Mouse (Mus musculus) left cerebral cortex, postnatal 14 days (tissue): ENCODE results near the gene Pilra. TPM values are rescaled to one million over a fixed set of nuclear protein-coding genes. Genes with fewer than 3 reads are reported as not detected.

ENCODE experiments used
- DNase-seq, 2 experiments: peaks; one replicate each; pipeline ENCODE4 v3.0.0; 2021 to 2022; ENCODE audit warnings: low spot score in 2 of 2, mixed read lengths in 1 of 2
- intact Hi-C: fragments of 180-260 bp; cut with DNase I; formaldehyde crosslinking; loops from one replicate; pipeline ENCODE4 v1.15.1; 2025
- total RNA-seq, 2 experiments: library from RNA; stranded (reverse); gene quantifications; 2 replicates each; pipeline ENCODE4 v1.2.3; 2021

Pilra gene
- total RNA-seq, 2 experiments from 2014 or later: 0.53 to 0.72 TPM

DNA sequence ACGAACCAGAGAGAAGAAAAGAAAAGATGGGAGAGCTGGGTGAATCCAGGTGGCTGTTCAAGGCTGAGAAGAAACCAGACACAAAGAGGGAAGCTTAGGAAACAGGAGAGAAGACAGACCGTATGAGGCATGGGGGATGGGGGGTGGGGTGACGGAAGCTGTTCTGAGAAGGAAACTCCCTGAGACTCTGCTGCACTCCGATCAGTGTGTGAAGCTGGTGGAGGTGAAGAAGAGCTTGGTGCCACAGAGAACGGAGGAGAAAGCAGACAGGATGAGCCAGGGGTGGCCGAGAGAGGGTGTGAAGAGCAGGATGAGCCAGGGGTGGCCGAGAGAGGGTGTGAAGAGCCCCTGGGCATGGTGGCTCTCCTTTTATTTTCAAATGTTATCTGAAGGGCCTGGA, 9.7 kb downstream of the Pilra start:
- intact Hi-C loops: no loop called here
- DNase-seq: no peak

DNA sequence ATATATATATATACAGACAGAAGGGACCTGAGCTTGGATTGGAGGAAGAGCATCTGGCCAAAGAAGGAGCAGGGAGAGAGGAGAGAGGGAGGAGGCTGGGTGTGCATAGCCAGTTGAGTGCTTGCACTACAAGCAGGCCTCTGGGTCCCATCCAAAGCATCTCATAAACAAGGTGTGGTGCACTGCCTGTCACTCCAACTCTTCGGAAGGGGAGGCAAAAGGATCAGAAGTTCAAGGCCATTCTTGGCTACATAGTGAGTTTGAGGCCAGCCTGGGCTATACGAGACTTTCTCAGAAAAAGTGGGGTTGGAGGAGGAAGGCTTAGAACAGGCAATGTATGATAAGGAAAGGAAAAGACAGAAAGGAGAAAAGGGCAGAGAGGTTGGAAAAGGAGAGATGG, 10.1 kb downstream of the Pilra start:
- DNase-seq: no peak
- intact Hi-C loops: no loop called here

DNA sequence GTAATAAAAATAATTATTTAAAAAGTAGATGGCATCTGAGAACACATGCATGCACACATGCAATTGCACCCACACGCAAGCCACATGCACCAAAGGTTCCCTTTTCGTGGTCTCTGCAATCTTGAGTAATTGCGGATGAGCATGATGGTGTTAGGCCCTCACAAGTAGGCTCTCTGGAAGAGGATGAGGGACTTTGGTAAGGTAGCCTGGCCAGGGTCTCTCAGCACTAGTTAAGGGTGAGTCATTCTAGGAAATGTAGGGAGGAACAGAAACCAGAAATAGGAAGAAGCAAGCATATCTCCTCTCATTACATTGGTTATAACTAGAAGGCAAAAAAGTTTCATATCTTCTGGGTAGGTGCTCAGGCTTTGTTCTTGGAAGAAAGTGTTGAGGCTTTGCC, 11.1 kb downstream of the Pilra start:
- DNase-seq: no peak
- intact Hi-C loops: no loop called here

DNA sequence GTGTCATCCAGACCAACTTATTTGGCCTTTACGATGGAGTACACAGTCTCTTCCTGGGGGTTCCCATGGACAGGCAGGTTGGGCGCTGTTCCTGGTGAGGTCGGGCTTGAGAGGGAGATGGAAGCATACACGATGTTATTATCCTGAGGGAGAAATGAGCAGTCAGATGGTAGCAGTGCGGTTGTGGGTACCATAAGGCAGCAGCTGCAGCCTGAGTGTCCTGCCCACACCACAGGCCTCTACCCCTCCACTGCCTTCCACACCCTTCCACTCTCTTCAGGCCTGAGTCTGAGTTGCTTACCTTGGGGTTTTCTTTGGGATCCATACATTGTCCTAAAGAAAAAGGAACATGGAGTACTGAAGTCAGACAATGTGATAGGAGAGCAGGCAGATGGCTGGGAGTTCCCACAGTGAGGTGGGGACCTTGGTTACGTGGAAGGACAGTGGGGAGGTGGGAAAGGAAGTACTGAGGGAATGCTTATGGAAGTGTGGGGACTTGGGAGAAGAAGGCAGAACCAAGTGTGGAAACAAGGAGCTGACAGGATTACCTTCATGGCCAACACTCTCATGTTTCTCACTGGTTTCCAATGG, 12.5 kb downstream of the Pilra start:
- intact Hi-C loops: no loop called here
- DNase-seq: no peak

DNA sequence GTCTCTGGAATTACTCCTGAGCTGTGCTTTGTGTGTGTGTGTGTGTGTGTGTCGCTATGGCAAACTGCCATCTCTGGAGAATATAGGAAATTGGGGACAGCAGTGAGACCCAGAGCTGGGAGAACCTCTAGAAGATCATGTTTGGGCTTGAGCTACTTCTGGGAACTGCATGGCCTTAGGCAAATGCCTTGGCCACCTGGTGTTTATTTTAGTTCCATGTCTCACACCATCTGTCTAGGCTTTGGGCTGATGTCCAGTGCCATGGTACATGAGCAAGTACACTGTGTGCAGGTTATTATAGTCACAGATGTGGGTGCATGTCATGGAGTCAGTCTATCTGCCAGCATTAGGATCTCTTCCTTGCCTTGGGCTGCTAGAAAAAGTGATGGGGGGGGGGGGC, 13.5 kb downstream of the Pilra start:
- intact Hi-C loops: no loop called here
- DNase-seq: no peak

DNA sequence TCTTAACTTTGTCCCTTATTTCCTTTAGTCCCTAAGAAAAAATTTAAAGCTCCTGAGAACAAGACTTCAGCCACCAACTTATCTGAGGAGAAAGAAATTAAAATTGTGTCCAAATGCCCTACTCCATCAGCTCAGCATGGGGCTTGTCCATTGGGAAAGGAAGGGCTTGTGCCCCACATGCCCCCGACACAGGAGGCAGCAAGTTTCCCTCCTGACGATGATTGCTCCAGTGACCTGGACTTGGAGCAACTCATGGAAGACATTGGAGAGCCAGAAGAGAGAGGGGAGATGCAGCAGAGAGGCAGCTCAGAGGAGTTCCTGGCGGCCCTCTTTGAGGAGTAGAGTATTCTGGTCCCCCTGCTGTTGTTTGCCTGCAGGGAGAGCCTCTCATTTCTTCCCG, 14.0 kb downstream of the Pilra start:
- intact Hi-C loops: no loop called here

DNA sequence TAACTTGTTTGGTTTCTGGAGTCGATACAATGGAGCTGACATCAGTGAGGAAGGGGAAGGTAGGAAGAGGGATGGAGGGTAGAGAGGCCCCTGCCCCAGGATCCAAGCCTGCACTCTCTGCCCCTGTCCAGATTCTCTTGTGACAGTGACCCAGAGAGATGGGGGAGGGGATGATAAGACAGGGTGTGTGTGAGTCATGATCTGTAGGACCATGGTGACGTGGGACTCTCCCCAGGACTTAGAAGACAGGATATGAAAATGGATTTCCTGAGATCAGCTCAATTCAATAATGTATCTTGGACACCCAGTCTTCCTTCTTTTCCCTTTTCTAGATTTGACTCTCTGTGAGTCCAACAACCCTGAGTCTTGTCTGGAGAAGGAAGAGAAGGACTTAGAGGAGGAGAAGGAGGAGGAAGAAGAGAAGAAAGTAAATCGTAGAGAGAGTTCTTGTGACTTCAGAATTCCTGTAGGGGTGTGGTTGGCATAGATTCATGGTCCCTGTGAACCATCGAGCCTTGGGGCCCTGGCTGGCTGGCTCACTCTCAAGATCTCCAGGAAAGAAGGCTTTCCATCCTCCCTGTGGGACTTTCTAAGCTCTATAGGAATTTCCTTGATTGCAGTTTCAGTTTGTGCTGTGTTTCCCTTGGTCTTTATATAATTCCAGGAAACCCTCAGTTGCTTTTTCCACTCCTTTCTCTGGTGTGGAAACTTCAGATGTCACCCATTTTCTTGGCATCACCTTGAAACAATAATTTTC, 18.4 kb downstream of the Pilra start:
- intact Hi-C loops: no loop called here
- no peak for DNase-seq

More for the DNA sequence above, 14.0 kb downstream of the Pilra start:
- no peak for DNase-seq

DNA sequence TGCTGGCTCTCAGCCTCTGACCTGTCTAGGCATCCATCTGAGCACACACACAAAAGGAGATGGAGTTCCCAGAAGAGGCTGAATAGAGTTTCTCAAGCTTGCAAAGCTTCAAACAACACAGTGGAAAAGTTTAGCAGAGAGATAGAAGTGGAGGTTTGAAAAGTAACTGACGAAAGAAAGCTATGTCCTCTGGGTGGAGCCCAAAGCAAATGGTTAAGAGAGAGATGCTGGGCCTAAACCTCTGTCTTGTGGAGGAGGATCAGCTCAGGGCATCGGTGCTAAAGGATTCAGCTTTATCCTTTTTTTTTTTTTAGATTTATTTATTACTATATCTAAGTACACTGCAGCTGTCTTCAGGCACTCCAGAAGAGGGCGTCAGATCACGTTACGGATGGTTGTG, 27.8 kb downstream of the Pilra start:
- intact Hi-C loops: no loop called here
- no peak for DNase-seq

DNA sequence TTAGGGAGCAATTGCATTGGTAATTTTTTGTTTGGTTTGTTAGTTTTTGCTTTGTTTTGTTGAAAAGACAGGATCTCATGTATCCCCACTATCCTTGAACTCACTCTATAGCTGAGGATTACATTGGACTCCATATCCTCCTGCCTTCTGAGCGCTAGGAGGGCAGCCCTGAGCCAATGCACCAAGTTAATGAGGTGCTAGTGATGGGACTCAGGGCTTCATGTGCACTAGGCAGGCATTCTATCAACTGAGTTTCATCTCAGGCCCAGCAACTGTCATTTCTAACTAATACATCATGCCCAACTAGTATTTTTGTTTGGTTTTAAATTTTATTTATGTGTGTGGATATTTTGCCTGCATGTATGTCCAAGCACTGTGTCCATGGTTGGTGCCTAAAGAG, 29.9 kb downstream of the Pilra start:
- DNase-seq: no peak
- intact Hi-C loops: no loop called here

DNA sequence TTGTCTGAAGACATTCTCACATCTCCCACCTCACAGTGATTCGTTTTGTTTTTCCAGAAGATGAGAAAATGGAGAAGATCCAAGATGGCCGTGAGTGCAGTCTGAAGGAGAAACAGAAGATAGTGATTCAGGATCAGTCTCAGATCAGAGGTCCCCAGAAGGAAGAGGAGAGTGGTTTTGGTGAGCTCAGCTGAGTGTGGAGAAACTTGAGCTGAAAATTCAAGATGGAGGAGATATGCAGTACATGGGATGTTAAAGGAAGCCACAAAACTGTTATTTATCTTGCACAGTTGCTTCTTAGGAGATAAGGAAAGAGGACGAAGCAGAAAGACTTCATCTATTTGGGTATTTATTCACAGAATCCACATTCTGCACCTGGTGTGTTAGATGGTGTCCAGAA, 35.2 kb downstream of the Pilra start:
- intact Hi-C loops: no loop called here
- no peak for DNase-seq

DNA sequence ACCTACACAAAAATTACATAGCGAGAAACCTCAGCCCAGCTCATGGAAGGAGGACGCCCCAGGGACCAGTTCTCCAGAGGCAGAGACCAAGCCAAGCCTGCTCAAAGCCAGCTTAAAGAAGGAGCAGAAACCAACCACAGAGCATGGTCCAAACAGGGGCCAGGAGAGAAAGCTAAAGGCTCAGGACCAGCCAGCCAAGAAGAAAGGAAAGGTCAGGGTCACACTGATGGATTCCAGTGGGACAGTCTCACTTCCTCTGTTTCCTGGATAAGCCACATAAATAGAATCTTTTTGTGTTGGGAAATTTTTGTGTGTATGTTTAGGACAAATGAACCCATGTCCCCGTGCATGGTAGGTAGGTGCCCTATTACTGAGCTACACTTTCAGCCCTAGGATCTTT, 39.5 kb downstream of the Pilra start:
- intact Hi-C loops: loop anchor here (5.0 to 10.0 kb wide), 2 partner anchors 81 to 158 kb away; no protein-coding TSS in a partner anchor
- DNase-seq: no peak

DNA sequence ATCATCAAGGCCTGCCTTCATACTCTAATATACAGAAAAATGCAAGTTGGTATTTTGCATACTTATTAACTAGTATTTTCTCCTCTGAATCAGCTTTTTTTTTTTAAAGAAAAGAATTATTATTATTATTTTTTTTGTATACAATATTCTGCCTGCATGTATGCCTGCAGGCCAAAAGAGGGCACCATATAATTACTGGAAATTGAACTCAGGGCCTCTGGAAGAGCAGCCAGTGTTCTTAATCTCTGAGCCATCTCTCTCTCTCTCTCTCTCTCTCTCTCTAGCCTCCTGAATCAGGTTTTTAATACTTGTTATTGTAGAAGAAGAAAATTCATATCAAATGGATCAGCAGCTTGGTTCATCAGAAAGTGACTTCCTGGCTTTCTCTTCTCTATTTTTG, 44.5 kb downstream of the Pilra start:
- intact Hi-C loops: loop anchor here (10.0 kb wide), 1 partner anchor 163 kb away; no protein-coding TSS in a partner anchor
- no peak for DNase-seq

DNA sequence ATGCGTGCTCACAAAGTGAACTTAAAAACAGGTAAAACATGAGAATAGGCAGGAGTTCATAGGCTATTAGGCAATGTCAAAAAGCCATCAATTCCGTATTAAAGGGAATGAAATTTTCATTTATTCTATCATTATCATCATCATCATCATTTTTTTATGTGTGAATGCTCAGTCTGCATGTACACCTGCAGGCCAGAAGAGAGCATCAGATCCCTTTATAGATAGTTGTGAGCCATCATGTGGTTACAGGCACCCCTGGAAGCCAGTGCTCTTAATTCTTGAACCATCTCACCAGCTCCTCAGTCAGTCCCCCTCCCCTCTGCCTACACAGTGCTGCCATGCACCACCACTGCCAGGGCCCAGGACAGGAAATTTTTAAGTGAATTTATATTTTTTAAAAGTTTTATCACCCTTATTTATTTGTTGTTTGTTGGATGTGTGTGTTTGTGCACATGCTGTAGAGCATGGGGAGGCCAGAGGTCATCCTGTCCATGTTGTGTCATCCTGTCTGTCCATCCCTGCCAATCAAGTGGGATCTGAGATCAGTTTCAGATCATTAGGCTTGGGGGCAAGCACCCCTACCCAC, 47.0 kb downstream of the Pilra start:
- intact Hi-C loops: loop anchor here (5.0 to 10.0 kb wide), 2 partner anchors 326 to 368 kb away; partner anchors contain the start of genes Zfp113 and Zscan21
- DNase-seq: no peak

DNA sequence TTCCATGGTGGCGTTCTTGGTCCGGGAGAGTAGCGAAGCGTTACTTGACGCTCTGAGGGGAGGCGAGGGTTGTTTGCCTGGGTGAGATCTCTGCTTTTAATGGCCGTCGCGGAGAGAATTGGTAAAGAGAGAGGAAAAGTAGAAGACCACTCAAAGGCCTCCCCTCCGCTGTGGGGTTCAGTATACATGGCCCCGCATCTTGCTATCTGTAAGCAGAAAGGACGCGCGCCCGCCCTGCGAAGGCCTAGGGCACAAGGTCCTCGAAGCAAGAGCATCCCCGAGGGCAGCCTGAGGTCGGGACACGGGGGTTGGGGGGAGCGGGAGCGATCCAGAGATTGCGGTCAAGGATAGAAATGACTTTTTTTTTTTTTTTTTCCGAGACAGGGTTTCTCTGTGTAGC, 47.9 kb downstream of the Pilra start:
- intact Hi-C loops: loop anchor here (5.0 to 10.0 kb wide), 2 partner anchors 327 to 369 kb away; partner anchors contain the start of genes Zfp113 and Zscan21
- DNase-seq: peak in 1 of 2 experiments; percentile 19

DNA sequence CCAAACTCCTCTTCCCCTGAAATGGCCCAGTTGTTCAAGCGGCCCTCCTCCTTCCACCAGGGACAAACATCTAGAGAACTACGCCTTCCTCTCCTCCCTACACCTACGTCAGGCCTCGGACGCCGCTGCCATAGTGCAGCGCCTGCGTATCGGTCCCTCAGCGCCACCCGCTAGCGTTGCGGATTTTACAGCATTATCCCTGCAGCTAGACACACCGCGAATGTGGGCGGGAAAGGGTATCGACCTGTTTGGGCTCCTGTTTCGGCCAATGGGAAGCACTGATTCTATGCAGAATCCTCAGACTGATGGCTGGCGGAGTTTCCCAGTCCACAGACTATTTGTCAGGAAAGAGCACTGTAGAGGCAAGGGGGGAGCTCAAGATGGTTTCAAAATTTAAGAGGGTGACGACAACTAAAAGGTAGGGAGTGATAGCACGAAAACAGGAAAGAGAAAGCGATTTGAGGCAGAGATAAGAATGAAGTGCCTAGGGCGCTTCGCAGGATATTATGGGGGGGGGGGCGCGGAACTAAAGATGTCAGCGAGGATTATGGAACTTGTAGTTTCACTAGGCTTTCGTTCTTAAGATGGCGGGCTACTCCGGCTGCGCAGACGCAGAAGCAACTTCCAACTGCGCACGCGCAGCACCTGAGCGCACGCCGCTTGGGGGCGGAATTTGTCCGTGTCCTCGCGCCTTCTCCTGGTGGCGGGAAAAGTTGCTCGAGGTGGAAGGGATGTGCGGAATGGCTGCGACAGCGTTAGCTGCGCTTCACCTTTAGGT, 48.7 kb downstream of the Pilra start, which contains the start of the genes Mepce and Zcwpw1:
Mepce (minus strand) TSS at position 505 of the 778 bp plus-strand sequence.
Zcwpw1 (plus strand) TSS at position 648 of the 778 bp plus-strand sequence.
- intact Hi-C loops: loop anchor here (5.0 to 10.0 kb wide), 2 partner anchors 327 to 370 kb away; partner anchors contain the start of genes Zfp113 and Zscan21
- peak; percentile 96 to 97 for DNase-seq

DNA sequence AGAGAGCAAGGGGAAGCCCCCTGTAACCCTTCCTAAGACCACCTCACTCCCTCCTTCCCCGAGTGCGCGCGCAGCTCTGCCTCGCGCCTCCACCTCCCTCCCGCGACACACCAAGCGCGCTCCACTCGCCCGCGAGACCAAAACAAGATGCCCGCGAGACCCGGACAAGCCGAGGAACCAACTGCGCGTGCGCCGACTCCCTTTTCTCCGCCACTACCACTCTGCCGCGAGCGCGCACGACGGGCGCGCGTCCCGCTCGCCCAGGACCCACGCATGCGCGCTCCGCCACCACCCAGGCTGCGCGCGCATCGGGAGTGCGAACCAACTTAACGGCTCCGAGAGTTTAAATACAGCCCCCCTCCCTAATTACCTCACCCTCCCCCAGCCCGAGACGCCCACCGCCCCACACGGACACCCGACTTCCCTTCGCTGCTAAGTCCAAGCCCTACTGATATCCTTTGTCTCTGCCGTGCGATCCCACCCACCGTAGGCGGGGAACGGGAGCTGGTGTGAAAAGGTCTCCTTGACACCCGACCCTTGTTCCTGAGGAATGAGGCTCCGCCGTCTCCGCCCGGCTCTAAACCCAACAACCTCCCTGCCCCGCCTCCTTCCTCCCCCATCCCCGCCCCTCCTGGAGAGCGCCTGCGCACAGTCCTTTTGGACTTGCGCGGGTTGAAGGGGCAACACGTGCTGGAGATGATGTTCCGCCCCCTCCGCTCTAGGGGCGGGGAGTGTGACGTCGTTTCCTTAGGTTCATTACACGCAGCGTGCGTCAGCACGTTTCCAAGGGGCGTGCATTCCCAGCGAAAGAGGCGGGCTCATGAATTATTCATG, 49.8 kb downstream of the Pilra start:
- intact Hi-C loops: loop anchor here (5.0 to 10.0 kb wide), 2 partner anchors 328 to 371 kb away; partner anchors contain the start of genes Zfp113 and Zscan21

DNA sequence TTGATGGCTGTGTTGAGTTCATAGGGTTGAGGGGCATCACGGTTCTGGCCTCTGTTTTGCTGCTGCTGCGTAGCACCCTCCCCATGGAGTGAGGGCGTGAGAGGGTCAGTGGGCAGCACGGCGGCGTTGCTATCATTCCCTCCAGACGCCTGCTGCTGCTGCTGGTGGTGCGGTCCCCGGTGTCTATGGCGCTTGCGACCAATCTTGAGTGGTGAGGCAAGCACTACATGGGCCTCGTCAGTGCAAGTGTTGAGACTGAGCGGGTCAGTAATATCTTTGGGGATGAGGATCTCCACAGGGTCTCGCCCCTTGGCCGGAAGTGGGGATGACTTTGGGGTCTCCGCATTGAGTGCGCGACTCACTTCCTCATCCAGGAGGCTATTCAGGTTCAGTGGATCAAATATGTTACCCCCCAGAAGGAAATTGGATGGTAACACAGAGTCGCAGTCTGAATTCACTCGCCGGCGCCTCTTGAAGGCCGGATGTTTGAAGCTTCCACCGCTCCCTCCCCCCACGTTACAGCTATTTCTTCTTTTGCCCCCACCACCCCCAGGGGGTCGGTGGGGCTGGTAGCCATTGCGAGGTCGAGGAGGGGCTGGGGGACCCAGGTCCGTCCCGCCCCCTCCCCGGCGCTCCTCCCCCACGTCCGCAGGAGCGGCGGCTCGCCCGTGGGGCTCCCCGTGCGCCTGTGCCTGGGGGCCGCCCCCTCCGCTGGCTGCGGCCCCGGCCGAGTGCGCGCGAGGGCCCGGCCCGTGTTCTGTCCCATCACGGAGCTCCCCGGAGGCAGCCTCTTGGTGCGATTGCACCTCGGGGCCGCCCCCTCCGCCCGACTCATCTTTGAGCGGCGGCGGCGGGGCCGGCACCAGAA, 50.7 kb downstream of the Pilra start:
- DNase-seq: peak; percentile 26 to 64
- intact Hi-C loops: loop anchor here (5.0 to 10.0 kb wide), 2 partner anchors 329 to 372 kb away; partner anchors contain the start of genes Zfp113 and Zscan21

More for the DNA sequence above, 49.8 kb downstream of the Pilra start:
- DNase-seq: peak; percentile 100
